Mouse (Mus musculus): ENCODE data around the gene Fgf12. TPM values are rescaled to one million over a fixed set of nuclear protein-coding genes. Genes with fewer than 3 reads are reported as not detected.

Gene Fgf12
- polyA plus RNA-seq, 1 experiment from 2014 or later: 2.6 TPM

DNA sequence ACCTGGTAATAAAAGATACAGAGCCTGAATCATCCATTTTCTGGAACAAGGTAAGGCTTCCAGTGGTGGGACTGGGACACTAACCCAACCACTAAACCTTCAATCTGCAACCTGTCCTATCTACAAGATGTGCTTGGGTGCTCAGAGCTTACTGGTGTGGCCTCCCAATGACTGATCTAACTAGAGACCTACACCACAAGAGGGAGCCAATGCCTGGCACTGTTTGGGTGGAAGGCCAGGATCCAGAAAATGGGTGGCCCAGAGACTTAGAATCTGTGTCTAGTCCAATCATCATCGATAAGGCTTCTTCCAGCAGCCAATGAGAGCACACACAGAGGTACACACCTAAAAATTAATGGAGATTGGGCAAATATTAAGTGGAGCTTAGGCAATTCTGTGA lies 414.9 kb downstream of the Fgf12 start:
- 73% methylated on average over 1 of the region's 1 CpGs for WGBS
- H3K27ac ChIP-seq (ENCODE audit: low read length): no peak overlapping the region
- H3K27me3 ChIP-seq (ENCODE audit: control insufficient read depth, insufficient read depth, low read length): no peaks in the 10 kb centered on the region
- no peaks in the 10 kb centered on the region for H3K36me3 ChIP-seq (ENCODE audit: control insufficient read depth, insufficient read depth, low read length)
- no peaks in the 10 kb centered on the region for H3K4me1 ChIP-seq (ENCODE audit: control insufficient read depth, insufficient read depth, low read length)
- H3K4me3 ChIP-seq (replicated peaks; ENCODE audit: low read length): no peak overlapping the region
- H3K4me2 ChIP-seq (ENCODE audit: low read depth, low read length): no peak overlapping the region
- H3K9me3 ChIP-seq (replicated peaks; ENCODE audit: control insufficient read depth, low read length): no peaks in the 10 kb centered on the region
- no peak for ATAC-seq (ENCODE audit: insufficient read depth, low FRiP score)
- no peak overlapping the region for H3K9ac ChIP-seq (ENCODE audit: low read length)

DNA sequence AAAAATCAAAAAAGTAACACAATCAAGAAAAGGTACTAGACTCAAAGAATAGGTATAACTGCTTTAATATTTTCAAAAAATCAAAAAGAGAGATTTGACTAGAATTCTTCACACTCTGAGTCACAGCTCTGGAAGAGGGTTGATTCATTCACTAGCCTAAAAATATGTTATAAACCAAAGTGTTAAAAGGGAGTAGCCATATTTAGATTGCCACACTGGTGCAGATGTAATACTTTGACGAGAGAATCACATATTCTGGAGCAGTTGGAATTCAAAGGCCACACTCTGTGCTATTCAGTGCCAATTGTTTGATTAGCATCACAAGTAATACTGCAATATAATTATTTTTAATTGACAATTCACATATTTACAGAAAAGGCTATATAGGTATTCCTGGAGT lies 416.2 kb downstream of the Fgf12 start:
- Histone ChIP-seq H3K4me3 (replicated peaks; ENCODE audit: low read length) (no peak overlapping the region), H3K4me2 (ENCODE audit: low read depth, low read length) (no peak overlapping the region), H3K4me1 (ENCODE audit: control insufficient read depth, insufficient read depth, low read length) (no peaks in the 10 kb centered on the region), H3K36me3 (ENCODE audit: control insufficient read depth, insufficient read depth, low read length) (no peaks in the 10 kb centered on the region), H3K27me3 (ENCODE audit: control insufficient read depth, insufficient read depth, low read length) (no peaks in the 10 kb centered on the region), H3K27ac (ENCODE audit: low read length) (no peak overlapping the region), H3K9me3 (replicated peaks; ENCODE audit: control insufficient read depth, low read length) (no peaks in the 10 kb centered on the region), H3K9ac (ENCODE audit: low read length) (no peak overlapping the region)
- ATAC-seq (ENCODE audit: insufficient read depth, low FRiP score): no peak
- WGBS: 51% methylated on average over 1 of the region's 1 CpGs

DNA sequence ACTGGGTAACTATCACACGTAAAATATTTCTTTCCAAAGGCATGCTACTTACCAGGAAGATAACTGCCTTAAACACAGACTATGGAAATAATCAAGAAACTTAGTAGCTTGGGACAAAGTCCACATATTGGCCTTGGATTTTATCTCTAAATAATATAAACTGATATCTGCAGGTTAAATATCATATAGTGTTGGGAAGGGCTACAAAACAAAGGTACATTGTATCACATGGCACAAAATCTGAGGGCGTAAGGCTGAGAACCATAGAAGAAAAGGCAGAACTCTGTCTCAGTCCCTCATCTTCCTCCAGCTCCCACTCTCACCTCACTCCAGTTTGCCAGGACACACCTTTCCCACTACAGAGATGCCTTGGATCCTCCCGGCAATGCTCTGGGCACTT lies 417.8 kb downstream of the Fgf12 start:
- ATAC-seq (ENCODE audit: insufficient read depth, low FRiP score): no peak
- H3K4me3 ChIP-seq (replicated peaks; ENCODE audit: low read length): no peak overlapping the region
- H3K27me3 ChIP-seq (ENCODE audit: control insufficient read depth, insufficient read depth, low read length): no peaks in the 10 kb centered on the region
- no peak overlapping the region for H3K9ac ChIP-seq (ENCODE audit: low read length)
- no peaks in the 10 kb centered on the region for H3K4me1 ChIP-seq (ENCODE audit: control insufficient read depth, insufficient read depth, low read length)
- no peaks in the 10 kb centered on the region for H3K9me3 ChIP-seq (replicated peaks; ENCODE audit: control insufficient read depth, low read length)
- H3K27ac ChIP-seq (ENCODE audit: low read length): no peak overlapping the region
- no peak overlapping the region for H3K4me2 ChIP-seq (ENCODE audit: low read depth, low read length)
- 77% methylated on average over 3 of the region's 3 CpGs for WGBS
- H3K36me3 ChIP-seq (ENCODE audit: control insufficient read depth, insufficient read depth, low read length): no peaks in the 10 kb centered on the region

DNA sequence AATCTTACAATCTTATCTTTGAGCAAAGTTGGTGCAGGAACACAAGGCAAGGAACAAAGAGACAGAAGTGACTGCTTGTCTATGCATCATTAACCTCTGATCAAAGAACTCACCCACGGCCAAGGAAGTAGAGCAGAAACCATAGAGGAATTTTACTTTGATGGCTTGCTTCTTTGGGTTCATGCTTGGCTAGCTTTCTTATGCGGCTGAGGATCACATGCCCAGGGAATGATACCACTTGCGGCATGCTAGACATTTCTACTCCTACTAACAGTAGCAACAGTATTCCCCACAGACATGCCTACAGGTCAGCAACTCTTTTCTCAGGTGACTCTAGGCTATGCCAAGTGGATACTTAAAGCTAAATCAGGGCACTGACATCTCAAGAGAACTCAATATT lies 429.3 kb downstream of the Fgf12 start:
- no peaks in the 10 kb centered on the region for H3K4me1 ChIP-seq (ENCODE audit: control insufficient read depth, insufficient read depth, low read length)
- no peak for ATAC-seq (ENCODE audit: insufficient read depth, low FRiP score)
- no peaks in the 10 kb centered on the region for H3K9me3 ChIP-seq (replicated peaks; ENCODE audit: control insufficient read depth, low read length)
- no peaks in the 10 kb centered on the region for H3K27me3 ChIP-seq (ENCODE audit: control insufficient read depth, insufficient read depth, low read length)
- H3K4me2 ChIP-seq (ENCODE audit: low read depth, low read length): no peak overlapping the region
- H3K36me3 ChIP-seq (ENCODE audit: control insufficient read depth, insufficient read depth, low read length): no peaks in the 10 kb centered on the region
- no peak overlapping the region for H3K27ac ChIP-seq (ENCODE audit: low read length)
- no peak overlapping the region for H3K4me3 ChIP-seq (replicated peaks; ENCODE audit: low read length)
- H3K9ac ChIP-seq (ENCODE audit: low read length): no peak overlapping the region
- 94% methylated on average over 3 of the region's 3 CpGs for WGBS

DNA sequence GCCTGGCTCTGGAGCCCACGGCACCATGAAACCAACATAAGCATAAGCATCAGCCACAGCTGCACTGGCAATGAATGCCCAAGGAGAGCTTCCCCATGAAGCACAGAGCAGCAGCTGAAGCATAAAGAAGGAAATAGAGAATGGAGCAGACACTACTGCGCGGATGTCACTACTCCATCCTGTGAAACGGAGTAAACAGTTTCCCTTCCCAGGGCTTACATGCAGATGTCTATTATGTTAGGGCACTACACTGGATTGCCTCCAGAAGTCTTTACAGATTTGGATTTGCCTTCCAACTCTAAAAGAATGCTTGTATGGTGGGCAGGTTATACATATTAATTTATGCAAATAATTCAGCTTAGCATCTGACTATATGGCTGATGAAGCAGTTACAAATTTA lies 441.2 kb downstream of the Fgf12 start:
- 74% methylated on average over 4 of the region's 4 CpGs for WGBS
- Histone ChIP-seq H3K9me3 (replicated peaks; ENCODE audit: control insufficient read depth, low read length) (no peaks in the 10 kb centered on the region), H3K36me3 (ENCODE audit: control insufficient read depth, insufficient read depth, low read length) (no peaks in the 10 kb centered on the region), H3K27me3 (ENCODE audit: control insufficient read depth, insufficient read depth, low read length) (no peaks in the 10 kb centered on the region), H3K4me2 (ENCODE audit: low read depth, low read length) (no peak overlapping the region), H3K4me3 (replicated peaks; ENCODE audit: low read length) (no peak overlapping the region), H3K27ac (ENCODE audit: low read length) (no peak overlapping the region), H3K4me1 (ENCODE audit: control insufficient read depth, insufficient read depth, low read length) (no peaks in the 10 kb centered on the region), H3K9ac (ENCODE audit: low read length) (no peak overlapping the region)
- no peak for ATAC-seq (ENCODE audit: insufficient read depth, low FRiP score)

DNA sequence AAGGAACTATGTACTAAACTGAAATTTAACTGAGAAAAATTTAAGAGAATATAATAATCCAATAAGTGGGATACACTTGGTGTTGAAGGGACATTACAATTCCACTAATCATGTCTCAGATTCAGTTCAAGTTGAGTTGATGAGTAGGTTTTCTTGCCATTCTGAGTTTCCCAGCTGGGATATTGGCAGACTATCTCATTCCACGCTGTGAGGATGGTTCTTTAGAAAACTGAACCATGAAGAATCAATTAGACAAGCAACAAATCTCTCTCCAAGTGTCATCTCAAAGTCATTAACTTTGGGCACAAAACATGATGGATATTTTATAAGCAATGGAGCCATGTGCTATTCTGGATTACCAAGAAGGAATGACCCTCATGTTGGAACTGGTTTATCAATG lies 449.0 kb downstream of the Fgf12 start:
- no peak overlapping the region for H3K27ac ChIP-seq (ENCODE audit: low read length)
- H3K9me3 ChIP-seq (replicated peaks; ENCODE audit: control insufficient read depth, low read length): no peaks in the 10 kb centered on the region
- H3K9ac ChIP-seq (ENCODE audit: low read length): no peak overlapping the region
- H3K4me3 ChIP-seq (replicated peaks; ENCODE audit: low read length): no peak overlapping the region
- no peaks in the 10 kb centered on the region for H3K4me1 ChIP-seq (ENCODE audit: control insufficient read depth, insufficient read depth, low read length)
- no peak for ATAC-seq (ENCODE audit: insufficient read depth, low FRiP score)
- H3K36me3 ChIP-seq (ENCODE audit: control insufficient read depth, insufficient read depth, low read length): no peaks in the 10 kb centered on the region
- no peaks in the 10 kb centered on the region for H3K27me3 ChIP-seq (ENCODE audit: control insufficient read depth, insufficient read depth, low read length)
- 53% methylated on average over 1 of the region's 1 CpGs for WGBS
- no peak overlapping the region for H3K4me2 ChIP-seq (ENCODE audit: low read depth, low read length)

DNA sequence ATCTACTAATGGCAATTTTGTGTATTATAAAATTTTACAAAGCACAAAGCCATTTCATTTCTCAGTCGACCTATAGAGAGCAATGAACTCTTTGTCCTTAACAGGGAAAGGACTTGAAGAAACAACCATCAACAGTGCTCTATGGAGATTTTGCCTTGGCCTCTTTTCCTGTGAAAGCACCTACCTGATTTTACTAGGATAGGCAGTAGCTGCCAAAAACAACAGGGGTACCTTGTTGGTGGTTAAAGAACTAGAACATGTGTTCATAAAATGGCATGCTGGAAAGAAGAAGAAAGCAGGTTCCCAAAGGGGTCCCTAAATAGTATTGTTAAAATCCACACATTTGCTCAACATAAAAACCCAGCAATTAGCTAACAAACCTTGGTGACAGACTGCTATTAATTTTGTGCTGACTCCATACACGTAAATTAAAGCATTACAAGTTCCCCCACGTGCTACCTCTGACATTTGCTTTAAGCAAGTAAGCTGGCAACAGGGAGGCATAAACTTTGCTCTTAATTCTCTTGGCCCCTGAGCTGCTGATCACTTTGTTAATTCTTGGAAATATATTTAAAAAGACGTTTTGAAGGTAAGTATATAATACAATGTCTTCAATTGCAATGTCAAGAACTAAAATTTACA lies 463.1 kb downstream of the Fgf12 start:
- no peak overlapping the region for H3K4me2 ChIP-seq (ENCODE audit: low read depth, low read length)
- no peak overlapping the region for H3K4me3 ChIP-seq (replicated peaks; ENCODE audit: low read length)
- H3K36me3 ChIP-seq (ENCODE audit: control insufficient read depth, insufficient read depth, low read length): no peaks in the 10 kb centered on the region
- H3K27me3 ChIP-seq (ENCODE audit: control insufficient read depth, insufficient read depth, low read length): no peaks in the 10 kb centered on the region
- H3K27ac ChIP-seq (ENCODE audit: low read length): no peak overlapping the region
- no peak for ATAC-seq (ENCODE audit: insufficient read depth, low FRiP score)
- H3K9ac ChIP-seq (ENCODE audit: low read length): no peak overlapping the region
- no peaks in the 10 kb centered on the region for H3K4me1 ChIP-seq (ENCODE audit: control insufficient read depth, insufficient read depth, low read length)
- no peaks in the 10 kb centered on the region for H3K9me3 ChIP-seq (replicated peaks; ENCODE audit: control insufficient read depth, low read length)
- 51% methylated on average over 4 of the region's 4 CpGs for WGBS

DNA sequence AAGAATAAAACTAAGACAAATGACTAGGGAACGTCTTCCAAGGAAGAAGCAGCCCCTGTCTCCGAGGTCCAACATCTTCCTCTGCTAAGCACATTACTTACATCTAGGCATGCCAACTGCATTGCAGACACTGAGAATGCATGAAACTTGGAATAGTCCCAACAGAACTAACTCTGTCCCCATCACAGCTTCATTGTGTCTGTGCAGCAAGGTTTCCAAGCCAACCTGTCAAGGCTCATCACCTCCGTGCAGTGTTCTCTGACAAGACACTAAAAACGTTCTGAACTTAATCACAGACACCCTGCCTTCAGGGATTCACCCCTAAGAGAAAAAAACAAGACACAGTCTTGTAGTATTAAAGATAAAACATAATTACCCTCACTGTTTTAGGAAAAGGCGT lies 495.0 kb downstream of the Fgf12 start:
- Histone ChIP-seq H3K9me3 (replicated peaks; ENCODE audit: control insufficient read depth, low read length) (no peaks in the 10 kb centered on the region), H3K27me3 (ENCODE audit: control insufficient read depth, insufficient read depth, low read length) (no peaks in the 10 kb centered on the region), H3K4me3 (replicated peaks; ENCODE audit: low read length) (no peak overlapping the region), H3K36me3 (ENCODE audit: control insufficient read depth, insufficient read depth, low read length) (no peaks in the 10 kb centered on the region), H3K27ac (ENCODE audit: low read length) (no peak overlapping the region), H3K4me1 (ENCODE audit: control insufficient read depth, insufficient read depth, low read length) (no peaks in the 10 kb centered on the region), H3K9ac (ENCODE audit: low read length) (no peak overlapping the region), H3K4me2 (ENCODE audit: low read depth, low read length) (no peak overlapping the region)
- no peak for ATAC-seq (ENCODE audit: insufficient read depth, low FRiP score)
- WGBS: 73% methylated on average over 5 of the region's 5 CpGs

DNA sequence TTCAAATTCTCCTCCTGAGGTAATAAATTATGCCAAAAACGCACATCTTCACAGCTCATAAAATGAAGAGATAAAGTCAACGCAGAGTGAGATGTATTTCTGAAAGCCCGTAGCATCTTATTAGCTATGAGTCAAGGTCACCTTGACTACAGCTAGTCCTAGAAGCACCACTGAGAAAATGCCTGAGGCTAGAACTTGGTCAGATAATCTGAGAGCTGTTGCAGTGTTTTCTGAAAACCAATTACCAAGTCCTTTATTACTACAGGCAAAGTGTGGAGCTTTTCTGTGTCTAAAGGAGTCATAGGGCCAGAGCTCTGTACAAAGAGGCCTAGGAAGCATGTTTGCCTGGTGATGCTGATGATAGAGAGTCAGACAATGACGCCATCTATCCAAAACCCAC lies 498.6 kb downstream of the Fgf12 start:
- H3K9me3 ChIP-seq (replicated peaks; ENCODE audit: control insufficient read depth, low read length): no peaks in the 10 kb centered on the region
- no peak overlapping the region for H3K9ac ChIP-seq (ENCODE audit: low read length)
- H3K27me3 ChIP-seq (ENCODE audit: control insufficient read depth, insufficient read depth, low read length): no peaks in the 10 kb centered on the region
- H3K27ac ChIP-seq (ENCODE audit: low read length): no peak overlapping the region
- ATAC-seq (ENCODE audit: insufficient read depth, low FRiP score): no peak
- no peak overlapping the region for H3K4me2 ChIP-seq (ENCODE audit: low read depth, low read length)
- no peaks in the 10 kb centered on the region for H3K4me1 ChIP-seq (ENCODE audit: control insufficient read depth, insufficient read depth, low read length)
- 85% methylated on average over 4 of the region's 4 CpGs for WGBS
- H3K36me3 ChIP-seq (ENCODE audit: control insufficient read depth, insufficient read depth, low read length): no peaks in the 10 kb centered on the region
- H3K4me3 ChIP-seq (replicated peaks; ENCODE audit: low read length): no peak overlapping the region

DNA sequence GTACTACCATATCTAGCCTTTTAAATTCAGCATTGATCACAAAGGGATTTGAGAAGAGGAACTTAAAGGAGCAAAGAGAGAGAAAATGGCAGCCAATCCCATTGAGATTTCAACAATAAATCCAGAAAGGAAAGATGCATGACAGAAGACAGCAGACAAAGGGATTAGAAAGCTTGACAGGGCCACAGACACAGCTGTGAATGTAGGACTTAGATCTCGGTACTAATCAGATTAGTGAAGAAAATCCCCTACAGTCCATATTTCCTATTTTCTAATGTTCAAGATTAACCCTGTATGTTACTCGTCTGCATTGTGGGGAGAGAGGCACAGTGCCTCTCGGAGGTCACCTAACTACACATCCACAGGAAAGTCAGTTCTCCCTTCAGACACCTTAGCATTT lies 500.9 kb downstream of the Fgf12 start:
- no peak for ATAC-seq (ENCODE audit: insufficient read depth, low FRiP score)
- Histone ChIP-seq H3K36me3 (ENCODE audit: control insufficient read depth, insufficient read depth, low read length) (no peaks in the 10 kb centered on the region), H3K9ac (ENCODE audit: low read length) (no peak overlapping the region), H3K4me1 (ENCODE audit: control insufficient read depth, insufficient read depth, low read length) (no peaks in the 10 kb centered on the region), H3K4me2 (ENCODE audit: low read depth, low read length) (no peak overlapping the region), H3K27me3 (ENCODE audit: control insufficient read depth, insufficient read depth, low read length) (no peaks in the 10 kb centered on the region), H3K4me3 (replicated peaks; ENCODE audit: low read length) (no peak overlapping the region), H3K27ac (ENCODE audit: low read length) (no peak overlapping the region), H3K9me3 (replicated peaks; ENCODE audit: control insufficient read depth, low read length) (no peaks in the 10 kb centered on the region)
- 73% methylated on average over 3 of the region's 3 CpGs for WGBS
